Mouse (Mus musculus): ENCODE results near the gene Grb10.

DNA sequence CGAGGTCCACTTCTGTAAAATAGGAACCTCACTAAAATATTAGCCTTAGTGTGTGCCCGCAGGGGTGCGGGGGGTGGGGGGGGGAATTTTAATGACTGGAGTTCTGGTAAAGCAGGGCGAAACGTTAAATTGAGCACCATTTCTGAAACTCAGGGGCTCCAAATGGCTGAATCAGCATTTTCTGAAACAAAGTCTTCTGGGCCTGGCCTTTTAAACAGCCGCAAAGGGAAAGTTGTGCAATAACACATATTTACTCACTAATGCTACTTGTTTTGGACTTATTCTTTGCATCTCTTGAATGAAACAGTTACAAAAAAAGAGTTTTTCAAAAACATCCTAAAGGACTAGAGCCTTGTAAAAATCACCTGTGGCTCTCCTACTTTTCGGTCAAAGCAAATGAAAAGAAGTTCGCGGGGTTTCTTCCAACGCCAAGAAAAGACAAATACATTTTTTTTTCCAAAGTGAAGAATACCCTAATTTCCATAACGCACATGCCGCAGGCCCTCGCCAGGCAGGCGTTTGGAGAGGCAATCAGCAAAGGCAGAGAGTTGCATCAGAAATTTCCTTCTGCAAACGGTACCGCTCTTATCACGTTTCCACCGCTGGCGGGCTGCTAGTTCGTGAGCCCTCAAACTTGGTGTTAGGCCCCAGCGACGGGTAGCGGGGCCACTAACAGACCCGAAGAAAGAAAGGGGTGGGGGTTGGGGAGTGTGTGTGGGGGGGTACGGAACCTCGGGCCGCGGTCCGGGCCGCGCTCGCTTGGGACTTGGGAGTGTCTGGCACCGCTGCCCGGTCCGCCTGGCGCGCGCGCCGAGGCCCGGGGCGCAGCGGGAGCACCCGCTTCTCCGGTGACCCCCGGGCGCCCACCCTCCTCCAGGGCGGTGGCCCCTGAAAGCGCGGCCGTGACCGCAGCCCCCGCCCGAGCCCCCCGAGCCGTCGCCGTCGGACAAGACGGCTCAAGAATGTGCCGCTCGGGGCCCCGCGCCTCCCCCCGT is 2.3 kb downstream of the Grb10 start:
- TF ChIP-seq MYOG (IDR thresholded peaks at IDR 0.05; ENCODE audit: control insufficient read depth, extremely low read depth, insufficient read length) = no peak
- TF ChIP-seq CTCF (IDR thresholded peaks at IDR 0.05; ENCODE audit: control insufficient read depth, insufficient read depth, insufficient read length) = no peak
- TF ChIP-seq MAX (IDR thresholded peaks at IDR 0.05) = no peak
- TF ChIP-seq CEBPB (IDR thresholded peaks at IDR 0.05; ENCODE audit: low read depth) = no peak
- TF ChIP-seq USF1 (IDR thresholded peaks at IDR 0.05; ENCODE audit: low read depth) = no peak

Measured in C2C12 (cell line).